In the genomic region with DNA sequence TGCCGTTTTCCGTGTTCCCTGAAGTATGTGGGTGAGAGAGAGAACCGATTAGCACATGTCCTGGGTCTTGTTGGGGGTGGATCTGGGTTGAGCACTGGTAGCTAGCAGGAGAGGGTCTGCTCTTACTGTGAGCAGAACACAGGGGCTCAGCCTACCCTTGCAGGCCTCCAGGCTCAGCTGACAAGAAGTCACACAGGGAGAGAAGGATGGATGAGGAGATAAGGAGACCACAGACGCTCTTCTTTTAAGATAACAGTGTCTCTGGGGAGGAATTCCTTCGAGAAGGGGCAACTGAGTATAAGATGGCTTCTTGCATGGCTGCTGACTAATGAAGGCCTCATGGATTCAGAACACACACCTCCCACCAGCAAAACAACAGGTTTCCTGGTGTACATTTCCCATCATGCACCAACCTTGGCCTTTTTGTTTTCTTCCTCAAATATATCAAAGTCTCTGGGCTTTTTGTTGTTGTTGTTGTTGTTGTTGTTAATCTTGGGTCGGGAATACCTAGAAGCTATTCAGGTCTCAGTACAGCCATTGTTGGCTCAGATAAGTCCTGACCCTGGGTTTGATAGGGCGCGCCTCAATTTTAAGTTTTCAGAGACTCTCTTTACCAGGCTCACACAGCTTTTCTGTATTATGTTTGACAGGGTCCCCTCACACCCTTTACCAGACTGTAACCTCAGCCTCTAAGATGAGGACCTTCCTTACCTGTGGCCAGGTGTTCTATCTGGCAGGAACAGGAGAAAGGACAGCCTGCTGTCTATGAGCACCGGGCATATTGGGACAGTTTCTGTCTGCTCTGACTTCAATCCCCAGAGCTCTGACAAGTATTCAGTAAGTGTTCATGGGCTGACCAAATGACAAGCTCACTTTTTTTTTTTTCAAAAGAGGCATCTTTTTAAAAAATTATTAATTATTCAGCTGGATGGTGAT, we compare ENCODE assay signal across 1 mouse cellular context.
TF ChIP-seq lines count a peak whose summit lies in the region.

No protein-coding gene starts in this region.

TF ChIP-seq in MEL, 35 proteins besides CTCF, POLR2A, EP300 and RAD21 (continued from another document):
- TF ChIP-seq ZNF384 (IDR thresholded peaks at IDR 0.05; ENCODE audit: low read depth, low read length) (no peak), JUND (IDR thresholded peaks at IDR 0.05; ENCODE audit: low read depth, low read length) (no peak), ZKSCAN1 (IDR thresholded peaks at IDR 0.05; ENCODE audit: low read depth, low read length) (no peak), MAX (IDR thresholded peaks at IDR 0.05; ENCODE audit: low read length) (peak; percentile 79), POLR2AphosphoS2 (IDR thresholded peaks at IDR 0.05; ENCODE audit: low read length) (no peak), CHD2 (IDR thresholded peaks at IDR 0.05; ENCODE audit: low read length) (no peak), SMC3 (IDR thresholded peaks at IDR 0.05; ENCODE audit: low read depth, low read length) (no peak), MYC (IDR thresholded peaks at IDR 0.05; ENCODE audit: low read depth, low read length) (peak; percentile 75), TCF12 (IDR thresholded peaks at IDR 0.05; ENCODE audit: low read depth, low read length) (peak; percentile 96), MEF2A (IDR thresholded peaks at IDR 0.05; ENCODE audit: extremely low read depth, insufficient replicate concordance, low read depth, low read length, poor library complexity, severe bottlenecking) (no peak), ZC3H11A (IDR thresholded peaks at IDR 0.05; ENCODE audit: low read depth, low read length) (peak; percentile 3; the same call in 1 of the 2 replicates), KAT2A (conservative IDR thresholded peaks at IDR 0.05; ENCODE audit: low read depth, low read length) (no peak), CHD1 (IDR thresholded peaks at IDR 0.05; ENCODE audit: low read depth, low read length) (no peak)
